Mouse (Mus musculus): ENCODE data around the gene Kbtbd4.
"Not testable (repeated sequence)": the region's sequence is repeated elsewhere in the genome, so short reads cannot be mapped to it uniquely, and the experiment has no call there.

Gene Kbtbd4

DNA sequence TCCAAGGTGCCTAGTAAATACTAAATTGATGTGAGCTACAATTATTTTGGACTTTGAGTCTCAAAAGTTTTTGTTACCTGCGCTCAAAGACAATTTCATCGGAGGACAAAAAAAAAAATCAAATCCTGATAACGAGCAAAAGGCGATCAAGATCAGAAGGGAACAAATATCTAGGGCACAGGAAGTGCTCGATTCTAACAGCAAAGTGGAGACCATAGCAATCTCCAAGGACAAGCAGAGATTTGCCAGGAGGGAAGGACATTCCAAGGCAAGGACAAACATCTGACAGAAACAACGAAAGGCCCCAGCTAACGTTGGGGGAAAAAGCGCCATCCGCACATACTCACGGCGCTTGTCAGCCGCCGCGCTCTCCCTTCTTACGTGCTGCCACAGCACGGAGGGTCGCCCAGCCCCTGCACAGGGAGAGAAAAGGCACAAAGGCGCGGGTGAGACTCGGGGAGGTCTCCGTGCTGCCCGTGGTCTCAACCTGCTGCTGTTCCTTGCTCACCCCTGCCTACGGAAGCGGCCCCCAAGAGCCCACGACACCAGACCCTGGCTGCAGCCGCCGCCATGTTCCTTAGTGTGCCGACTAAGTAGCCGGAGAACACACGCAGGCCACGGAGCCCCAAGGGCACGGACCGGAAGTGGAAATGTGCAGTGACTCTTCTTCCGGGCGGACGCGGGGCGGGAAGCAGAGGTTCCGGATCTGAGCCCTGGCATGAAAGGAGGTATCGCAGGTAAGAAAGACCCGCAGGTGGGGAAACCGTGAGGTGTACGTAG is at the start of gene Kbtbd4, which contains the start of gene Ndufs3:
TSS of gene Kbtbd4 (plus strand) at position 665 of the 780 bp plus-strand sequence.
TSS of gene Ndufs3 (minus strand) at position 752 of the 780 bp plus-strand sequence.
- peak; percentile 90 for DNase-seq

DNA sequence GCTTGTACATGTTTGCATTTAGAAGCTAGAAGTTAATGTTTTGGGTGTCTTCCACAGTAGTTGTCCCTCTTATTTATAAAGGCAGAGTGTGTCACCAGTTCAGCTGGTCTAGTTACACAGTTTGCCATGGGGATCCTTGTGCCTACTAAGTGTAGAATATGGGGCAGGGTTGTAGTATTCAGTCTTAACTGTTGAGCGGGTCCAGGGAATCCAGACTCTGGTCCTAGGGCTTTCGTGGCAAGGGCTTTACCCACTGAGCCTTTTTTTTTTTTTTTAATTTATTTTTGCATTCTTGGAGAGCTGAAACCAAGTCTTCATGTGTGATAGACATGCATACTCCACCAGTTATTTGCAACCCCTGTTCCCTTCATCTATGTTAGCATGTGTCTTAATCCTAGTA is 43.1 kb upstream of the Kbtbd4 start:
- no peak for DNase-seq

GRCm38 (mm10) chr2:90864184-90864583 is 40.4 kb upstream of the Kbtbd4 start:
- DNase-seq, result no peak

DNA sequence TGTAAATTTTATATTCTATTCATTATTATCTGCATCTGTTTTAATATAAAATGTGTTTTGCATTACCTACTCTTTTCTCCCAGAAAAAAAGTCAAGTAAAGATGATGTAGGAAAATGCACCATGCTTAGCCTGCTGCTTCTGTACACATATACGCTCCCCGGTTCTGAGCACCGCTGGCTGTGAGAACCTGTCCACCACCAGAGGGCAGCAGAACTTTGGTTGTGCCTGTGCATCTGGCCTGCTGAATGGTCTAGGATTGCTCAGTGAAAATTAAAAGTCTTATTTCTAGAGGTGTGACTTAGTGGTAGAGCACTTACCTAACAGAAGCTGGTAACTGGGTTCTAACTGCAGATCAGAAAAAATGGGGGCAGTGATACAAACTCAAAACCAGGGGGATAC is 38.0 kb upstream of the Kbtbd4 start:
- peak; percentile 80 for DNase-seq

DNA sequence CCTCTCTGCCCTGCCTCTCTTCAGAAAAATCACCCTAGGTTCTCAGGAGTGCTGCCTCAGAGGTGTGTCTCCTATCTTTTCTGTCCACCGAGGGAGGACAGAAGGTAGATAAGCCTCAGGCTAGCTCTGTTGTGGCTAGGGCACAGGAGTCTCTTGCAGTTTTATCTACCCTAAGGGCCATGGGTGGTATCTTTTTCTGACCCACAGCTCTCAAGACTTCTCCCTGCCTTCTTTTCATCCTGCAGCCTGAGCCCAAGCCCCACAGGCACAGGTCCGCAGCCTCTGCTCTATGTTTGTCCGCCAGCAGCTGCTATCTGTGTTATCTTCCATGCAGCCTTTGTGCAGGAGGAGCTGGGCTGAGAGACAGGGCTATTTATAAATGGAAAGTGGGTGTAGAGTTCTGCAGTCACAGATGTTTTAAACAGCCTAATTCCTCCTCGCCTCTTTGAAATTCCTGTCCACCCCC is 34.4 kb upstream of the Kbtbd4 start:
- DNase-seq, result no peak

DNA sequence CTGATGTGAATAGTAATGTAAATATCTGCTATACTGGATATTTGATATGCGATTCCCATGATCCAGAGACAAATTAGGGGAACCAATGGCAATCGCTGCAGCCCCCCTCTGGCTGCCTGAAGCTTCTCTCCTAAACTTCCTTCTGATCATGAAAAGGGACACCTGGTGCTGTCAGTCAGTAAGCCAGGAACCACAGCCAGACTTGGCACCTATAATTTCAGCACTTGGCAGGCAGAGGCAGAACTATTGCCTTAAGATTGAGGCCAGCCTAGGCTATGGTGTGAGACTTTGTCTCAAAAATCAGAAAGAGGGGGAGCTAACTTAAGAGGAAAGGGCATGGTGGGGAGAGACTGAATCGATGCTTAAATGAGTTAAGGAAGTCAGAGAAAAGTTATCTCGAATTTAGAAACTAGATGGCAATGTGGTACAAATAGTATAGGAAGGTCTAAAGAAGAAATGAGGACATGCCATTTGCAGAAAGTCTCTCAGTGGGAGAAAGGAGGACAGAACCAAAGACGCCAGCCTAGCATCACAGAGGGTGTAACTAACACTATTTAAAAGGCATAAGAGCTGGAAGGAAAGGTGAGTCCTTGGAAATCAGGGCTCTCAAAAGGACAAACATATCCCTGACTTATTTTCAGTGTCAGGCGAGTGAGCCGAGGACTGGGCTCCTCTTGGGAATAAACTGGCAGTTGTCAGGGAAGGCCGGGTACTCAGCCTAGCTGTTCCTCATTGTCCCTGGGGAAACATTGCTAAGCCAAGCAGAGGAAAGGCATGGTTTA is 33.2 kb upstream of the Kbtbd4 start:
- no peak for DNase-seq

DNA sequence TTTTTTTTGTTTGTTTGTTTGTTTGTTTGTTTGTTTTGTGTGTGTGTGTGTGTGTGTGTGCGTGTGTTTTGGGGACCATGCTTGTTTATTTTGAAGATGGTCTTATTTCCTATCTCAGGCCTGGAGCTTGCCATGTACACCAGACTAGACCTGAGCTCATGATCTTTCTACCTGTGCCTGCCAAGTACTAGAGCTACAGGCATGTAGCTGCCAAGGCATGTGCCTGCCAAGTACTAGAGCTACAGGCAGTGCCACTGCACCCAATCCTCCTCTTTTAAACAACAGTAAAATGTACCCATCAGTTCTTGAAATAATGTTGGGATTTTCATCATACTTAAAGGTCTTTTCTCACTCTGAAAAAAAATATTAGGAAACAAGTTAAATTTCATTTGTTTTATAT is 30.5 kb upstream of the Kbtbd4 start:
- DNase-seq, result no peak

DNA sequence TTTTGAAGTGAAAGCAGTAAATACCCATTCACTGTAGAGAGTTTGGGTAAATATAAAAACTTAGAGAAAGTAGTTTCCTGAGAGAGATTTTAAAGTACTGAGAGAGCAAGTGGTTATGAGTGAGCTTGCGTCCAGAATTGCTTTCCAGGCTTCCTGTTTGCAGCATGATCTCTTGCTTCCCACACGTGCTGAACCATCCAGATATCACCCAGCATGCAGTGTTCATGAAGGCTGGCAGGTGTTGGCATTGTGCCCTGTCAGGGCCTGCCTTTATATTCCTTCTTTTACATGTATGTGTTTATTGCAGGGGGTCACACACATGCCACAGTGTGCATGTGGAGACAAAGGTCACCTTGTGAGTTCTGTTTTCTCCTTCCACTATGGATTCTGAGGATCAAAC is 29.3 kb upstream of the Kbtbd4 start:
- no peak for DNase-seq

- DNase-seq, result no peak
Measured at GRCm38 (mm10) chr2:90877584-90878259, 26.8 kb upstream of the Kbtbd4 start.

DNA sequence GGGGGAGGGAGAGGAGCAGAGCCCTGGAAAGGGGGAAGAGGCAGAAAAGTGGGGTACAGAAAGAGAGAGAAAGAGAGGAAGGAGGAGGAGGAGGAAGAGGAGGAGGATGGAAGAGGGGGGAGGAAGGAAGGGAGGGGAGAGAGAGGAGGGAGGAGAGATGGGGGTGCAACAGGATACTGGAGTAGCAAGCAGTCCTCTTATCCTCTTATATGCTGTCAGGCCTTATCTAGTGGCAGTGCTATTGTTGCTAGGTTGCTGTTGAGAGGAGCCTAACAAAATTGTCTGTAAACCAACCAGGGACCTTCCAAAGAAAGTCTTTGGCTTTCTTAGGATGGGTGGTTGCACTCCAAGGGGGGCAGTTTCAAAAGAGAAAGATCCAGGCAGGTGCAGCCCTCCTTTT is 25.1 kb upstream of the Kbtbd4 start:
- no peak for DNase-seq

GRCm38 (mm10) chr2:90880144-90880785 is 24.3 kb upstream of the Kbtbd4 start:
- DNase-seq, result no peak

DNA sequence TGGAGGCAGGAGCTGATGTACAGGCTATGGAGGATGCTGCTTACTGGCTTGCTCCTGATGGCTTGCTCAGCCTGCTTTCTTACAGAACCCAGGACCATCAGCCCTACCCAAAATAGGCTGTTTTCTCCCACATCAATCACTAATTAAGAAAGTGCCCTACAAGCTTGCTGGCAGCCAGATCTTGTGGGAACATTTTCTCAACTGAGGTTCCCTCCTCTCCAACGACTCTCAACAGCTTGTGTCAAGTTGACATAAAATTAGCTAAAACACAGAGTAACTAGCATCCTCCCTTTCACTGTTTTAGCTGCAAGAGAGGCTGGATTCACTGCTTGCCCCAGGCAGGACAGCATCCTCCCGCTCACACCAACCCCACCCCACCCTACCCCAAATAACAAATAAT is 22.7 kb upstream of the Kbtbd4 start:
- DNase-seq, result no peak

- DNase-seq, result no peak
Measured at GRCm38 (mm10) chr2:90885218-90886041, 19.1 kb upstream of the Kbtbd4 start, which contains the start of gene C1qtnf4. TSS of gene C1qtnf4 (plus strand) at chr2:90885860.

DNA sequence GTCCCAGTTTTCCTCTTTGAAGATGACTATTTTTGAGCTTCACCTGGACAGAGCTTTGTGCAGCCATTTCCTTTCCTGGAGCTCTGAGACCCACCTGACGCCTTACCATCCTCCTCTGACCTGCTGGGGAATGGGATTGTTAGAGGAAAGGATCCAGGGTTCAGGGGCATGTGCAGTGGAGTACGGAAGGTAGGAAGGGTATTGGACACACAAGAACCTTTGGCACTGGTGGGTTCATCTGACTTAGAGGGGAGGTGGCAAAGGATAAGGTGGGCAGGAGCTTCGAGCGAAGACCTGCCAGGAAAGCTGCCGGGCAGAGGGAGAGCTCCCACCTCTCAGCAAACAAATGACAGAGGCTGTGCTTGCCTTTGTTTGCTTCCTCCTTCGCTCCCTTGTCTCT is 18.1 kb upstream of the Kbtbd4 start:
- no peak for DNase-seq

- no peak for DNase-seq
Measured at GRCm38 (mm10) chr2:90887627-90888026, 16.9 kb upstream of the Kbtbd4 start.

DNA sequence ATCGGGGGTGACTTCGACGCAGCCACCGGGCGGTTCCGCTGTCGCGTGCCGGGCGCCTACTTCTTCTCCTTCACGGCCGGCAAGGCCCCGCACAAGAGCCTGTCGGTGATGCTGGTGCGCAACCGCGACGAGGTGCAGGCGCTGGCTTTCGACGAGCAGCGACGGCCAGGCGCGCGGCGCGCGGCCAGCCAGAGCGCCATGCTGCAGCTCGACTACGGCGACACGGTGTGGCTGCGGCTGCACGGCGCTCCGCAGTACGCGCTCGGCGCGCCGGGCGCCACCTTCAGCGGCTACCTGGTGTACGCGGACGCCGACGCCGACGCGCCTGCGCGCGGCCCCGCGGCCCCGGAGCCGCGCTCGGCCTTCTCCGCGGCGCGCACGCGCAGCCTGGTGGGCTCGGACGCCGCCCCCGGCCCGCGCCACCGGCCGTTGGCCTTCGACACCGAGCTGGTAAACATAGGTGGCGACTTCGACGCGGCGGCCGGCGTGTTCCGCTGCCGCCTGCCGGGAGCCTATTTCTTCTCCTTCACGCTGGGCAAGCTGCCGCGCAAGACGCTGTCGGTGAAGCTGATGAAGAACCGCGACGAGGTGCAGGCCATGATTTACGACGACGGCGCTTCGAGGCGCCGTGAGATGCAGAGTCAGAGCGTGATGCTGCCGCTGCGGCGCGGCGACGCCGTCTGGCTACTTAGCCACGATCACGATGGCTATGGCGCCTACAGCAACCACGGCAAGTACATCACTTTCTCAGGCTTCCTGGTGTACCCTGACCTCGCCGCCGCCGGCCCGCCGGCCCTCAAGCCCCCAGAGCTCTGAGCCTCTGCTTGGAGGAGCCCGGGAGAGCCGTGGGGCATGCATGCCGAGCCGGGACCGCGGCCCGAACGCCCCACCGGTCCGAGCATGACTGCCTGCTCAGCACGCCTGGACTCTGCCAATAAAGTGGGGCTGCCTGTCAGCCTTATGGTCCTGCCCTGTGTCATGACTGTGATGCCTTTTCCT is 14.7 kb upstream of the Kbtbd4 start:
- peak; percentile 55 for DNase-seq

- DNase-seq, result no peak
Measured at GRCm38 (mm10) chr2:90893673-90894298, 10.8 kb upstream of the Kbtbd4 start.

- DNase-seq, result not testable (repeated sequence)
Measured at GRCm38 (mm10) chr2:90894299-90894677, 10.3 kb upstream of the Kbtbd4 start.

- DNase-seq, result no peak
Measured at GRCm38 (mm10) chr2:90903398-90903797, 1.1 kb upstream of the Kbtbd4 start.

- no peak for DNase-seq
Measured at GRCm38 (mm10) chr2:90904856-90905224, 300 bp downstream of the Kbtbd4 start.
